Mouse (Mus musculus): ENCODE data around the gene Tnfrsf12a. TPM values are rescaled to one million over a fixed set of nuclear protein-coding genes. Genes with fewer than 3 reads are reported as not detected.

The Tnfrsf12a gene
- total RNA-seq, 2 experiments from 2014 or later: 6.8 to 7.2 TPM

GRCm38 (mm10) chr17:23682092-23682491, 4.8 kb upstream of the Tnfrsf12a start:
- DNase-seq (ENCODE audit: low spot score in 2 of 2): no peak

GRCm38 (mm10) chr17:23681086-23681485, 3.8 kb upstream of the Tnfrsf12a start:
- no peak for DNase-seq (ENCODE audit: low spot score in 2 of 2)

- no peak for DNase-seq (ENCODE audit: low spot score in 2 of 2)
Measured at GRCm38 (mm10) chr17:23680336-23680735, 3.1 kb upstream of the Tnfrsf12a start.

GRCm38 (mm10) chr17:23679127-23679835, 2.0 kb upstream of the Tnfrsf12a start, which contains the start of gene Cldn6:
Cldn6 (plus strand) TSS chr17:23679249.
- no peak for DNase-seq (ENCODE audit: low spot score in 2 of 2)

- DNase-seq (ENCODE audit: low spot score in 2 of 2): peak in 1 of 2 experiments; percentile 42
Measured at GRCm38 (mm10) chr17:23676473-23677031, 716 bp downstream of the Tnfrsf12a start.

GRCm38 (mm10) chr17:23675564-23676281, 1.5 kb downstream of the Tnfrsf12a start:
- peak; percentile 35 to 43 for DNase-seq (ENCODE audit: low spot score in 2 of 2)

- DNase-seq (ENCODE audit: low spot score in 2 of 2): no peak
Measured at GRCm38 (mm10) chr17:23675127-23675526, 2.1 kb downstream of the Tnfrsf12a start.

GRCm38 (mm10) chr17:23674271-23674952, 2.9 kb downstream of the Tnfrsf12a start:
- DNase-seq (ENCODE audit: low spot score in 2 of 2): peak; percentile 33 to 35

- peak; percentile 92 to 94 for DNase-seq (ENCODE audit: low spot score in 2 of 2)
Measured at GRCm38 (mm10) chr17:23673424-23674073, 3.7 kb downstream of the Tnfrsf12a start, which contains the start of the genes Hcfc1r1 and Thoc6. Hcfc1r1 (plus strand) TSS chr17:23673596. Thoc6 (minus strand) TSS chr17:23673882.

GRCm38 (mm10) chr17:23672761-23673160, 4.5 kb downstream of the Tnfrsf12a start:
- no peak for DNase-seq (ENCODE audit: low spot score in 2 of 2)

- no peak for DNase-seq (ENCODE audit: low spot score in 2 of 2)
Measured at GRCm38 (mm10) chr17:23671519-23671918, 5.7 kb downstream of the Tnfrsf12a start.

- DNase-seq (ENCODE audit: low spot score in 2 of 2): no peak
Measured at GRCm38 (mm10) chr17:23670516-23671074, 6.7 kb downstream of the Tnfrsf12a start.

GRCm38 (mm10) chr17:23665511-23665910, 11.8 kb downstream of the Tnfrsf12a start:
- DNase-seq (ENCODE audit: low spot score in 2 of 2): no peak

- DNase-seq (ENCODE audit: low spot score in 2 of 2): no peak
Measured at GRCm38 (mm10) chr17:23664556-23665021, 12.7 kb downstream of the Tnfrsf12a start.

GRCm38 (mm10) chr17:23661526-23661925, 15.7 kb downstream of the Tnfrsf12a start:
- DNase-seq (ENCODE audit: low spot score in 2 of 2): no peak

- no peak for DNase-seq (ENCODE audit: low spot score in 2 of 2)
Measured at GRCm38 (mm10) chr17:23660876-23661200, 16.4 kb downstream of the Tnfrsf12a start.

- no peak for DNase-seq (ENCODE audit: low spot score in 2 of 2)
Measured at GRCm38 (mm10) chr17:23660117-23660875, 17.0 kb downstream of the Tnfrsf12a start, which contains the start of gene Bicdl2. Bicdl2 (plus strand) TSS chr17:23660506.

GRCm38 (mm10) chr17:23658450-23658849, 18.8 kb downstream of the Tnfrsf12a start:
- no peak for DNase-seq (ENCODE audit: low spot score in 2 of 2)

- DNase-seq (ENCODE audit: low spot score in 2 of 2): no peak
Measured at GRCm38 (mm10) chr17:23654410-23654809, 22.9 kb downstream of the Tnfrsf12a start.

- no peak for DNase-seq (ENCODE audit: low spot score in 2 of 2)
Measured at GRCm38 (mm10) chr17:23654001-23654400, 23.3 kb downstream of the Tnfrsf12a start.
